Mouse (Mus musculus): ENCODE results near the gene Tor4a.

- no peak for TF ChIP-seq CTCF (IDR thresholded peaks at IDR 0.05; ENCODE audit: insufficient read depth, low read depth, low read length)
- TF ChIP-seq POLR2A (IDR thresholded peaks at IDR 0.05; ENCODE audit: insufficient read depth, low read depth, low read length) = no peak
These were observed 14.0 kb downstream of the Tor4a start for GRCm38 (mm10) chr2:25182664-25183063.

Measured in olfactory bulb, adult 2 months (tissue).